Mouse (Mus musculus) small intestine, adult 2 months (tissue): Measurements from ENCODE around the gene Mrpl12. TPM values are rescaled to one million over a fixed set of nuclear protein-coding genes. Genes with fewer than 3 reads are reported as not detected.

Experiments used
- H3K27ac ChIP-seq: fragments of 200-500 bp; 2 replicates; pipeline ENCODE4 v1.5.1; 2012; ENCODE audit warnings: low read depth, low read length, control low read depth, inconsistent platforms; ENCODE audit not compliant: insufficient read depth
- H3K27me3 ChIP-seq: fragments of 200-500 bp; 2 replicates; pipeline ENCODE4 v1.6.1; 2012; ENCODE audit warnings: mild to moderate bottlenecking, moderate library complexity, low read length, inconsistent platforms; ENCODE audit not compliant: control insufficient read depth, insufficient read depth
- H3K36me3 ChIP-seq: fragments of 200-500 bp; 2 replicates; pipeline ENCODE4 v1.6.1; 2012; ENCODE audit warnings: mild to moderate bottlenecking, low read length, control low read depth, inconsistent platforms; ENCODE audit not compliant: control insufficient read depth, insufficient read depth
- H3K4me1 ChIP-seq: fragments of 200-500 bp; 2 replicates; pipeline ENCODE4 v1.6.1; 2012; ENCODE audit warnings: low read length, inconsistent platforms, mixed read lengths; ENCODE audit not compliant: control insufficient read depth, insufficient read depth, insufficient read length
- H3K4me3 ChIP-seq: fragments of 200-500 bp; 2 replicates; pipeline ENCODE4 v1.5.1; 2012; ENCODE audit warnings: low read depth, mild to moderate bottlenecking, control low read depth, inconsistent platforms, low read length, moderate library complexity
- CTCF ChIP-seq: fragments of 200-500 bp; IDR thresholded peaks from 2 replicates; pipeline ENCODE4 v1.5.1; 2012; ENCODE audit warnings: low read depth, mild to moderate bottlenecking, control low read depth, inconsistent platforms, low read length, moderate library complexity, mixed read lengths; ENCODE audit not compliant: insufficient replicate concordance, insufficient read length; ENCODE audit errors: extremely low read depth
- POLR2A ChIP-seq: fragments of 200-500 bp; IDR thresholded peaks from 2 replicates; pipeline ENCODE4 v1.6.1; 2012; ENCODE audit warnings: low read depth, mild to moderate bottlenecking, control low read depth, inconsistent platforms, low read length, moderate library complexity
- WGBS: fragments of 180-500 bp; shearing (Covaris S2); methylation state at CpG from one replicate; pipeline ENCODE4 v1.1.7; 2018; 5-methylcytosine and 5-hydroxymethylcytosine counted together
- polyA plus RNA-seq: library from polyadenylated mRNA; depleted of rRNA; stranded (reverse); fragments of >200 nt; gene quantifications from 2 replicates; pipeline ENCODE4 v1.2.3, GENCODE M21; 2012

The Mrpl12 gene
- polyA plus RNA-seq, 1 experiment, result 155 TPM

DNA sequence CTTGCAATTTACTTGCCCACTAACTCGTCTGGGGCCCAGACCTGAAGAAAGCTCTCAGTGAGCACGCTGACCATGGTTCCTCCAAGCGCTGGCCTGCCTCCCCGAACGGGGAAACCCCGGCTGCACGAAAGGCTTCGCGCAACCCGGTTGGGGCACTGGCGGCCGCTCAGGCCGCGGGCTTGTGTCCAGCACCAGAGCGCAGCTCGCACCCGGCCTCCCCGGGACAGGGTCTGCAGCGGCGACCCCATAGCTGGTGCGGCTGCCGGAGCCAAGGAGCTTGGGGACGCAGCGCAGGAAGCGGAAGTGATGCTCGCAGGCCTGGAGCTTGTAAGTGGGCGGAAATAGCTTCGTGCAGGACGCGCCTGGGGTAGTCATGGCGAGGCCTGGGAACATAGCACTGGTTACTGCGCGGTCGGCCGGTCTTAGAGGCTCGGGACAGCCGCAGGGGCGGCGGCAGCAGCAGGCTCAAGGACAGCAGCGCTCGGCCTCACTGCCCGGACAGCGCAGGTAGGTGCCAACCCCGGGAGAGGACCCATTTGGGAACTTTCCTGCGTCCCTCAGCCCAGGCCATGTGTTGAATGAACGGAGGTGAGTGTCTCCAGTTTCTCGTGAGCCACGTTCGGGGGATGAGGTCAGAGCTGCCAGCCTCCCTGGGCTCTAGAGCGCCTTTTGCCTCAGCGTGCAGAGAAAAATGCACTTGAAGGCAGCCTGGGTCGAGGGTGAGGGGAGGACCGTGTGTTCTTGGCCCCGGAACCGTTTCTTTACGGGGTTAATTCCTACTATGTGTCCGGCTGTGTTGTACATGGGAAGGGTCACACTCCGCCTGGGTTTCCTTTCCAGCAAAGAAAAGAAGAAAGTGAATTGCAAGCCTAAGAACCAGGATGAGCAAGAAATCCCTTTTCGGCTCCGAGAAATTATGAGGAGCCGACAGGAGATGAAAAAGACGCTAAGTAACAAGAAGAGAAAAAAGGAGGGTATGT lies 26.4 kb upstream of the Mrpl12 start, which contains the start of the genes Oxld1 and Ccdc137:
Gene Oxld1, minus strand, starts transcription at position 297 of the 980 bp plus-strand sequence.
Gene Ccdc137, plus strand, starts transcription at position 344 of the 980 bp plus-strand sequence.
- Histone ChIP-seq H3K27me3 (no peaks in the 10 kb centered on the region), H3K27ac (peak within 1 kb of the TSS; percentile 65), H3K36me3 (peaks cover 13% of the 10 kb centered on the region), H3K4me1 (peaks cover 7% of the 10 kb centered on the region; the same call in 1 of the 2 replicates), H3K4me3 (peak within 1 kb of the TSS; percentile 83)
- TF ChIP-seq POLR2A (peak; percentile 76), CTCF (no peak)
- WGBS, result 3% methylated on average over 62 of the region's 62 CpGs

DNA sequence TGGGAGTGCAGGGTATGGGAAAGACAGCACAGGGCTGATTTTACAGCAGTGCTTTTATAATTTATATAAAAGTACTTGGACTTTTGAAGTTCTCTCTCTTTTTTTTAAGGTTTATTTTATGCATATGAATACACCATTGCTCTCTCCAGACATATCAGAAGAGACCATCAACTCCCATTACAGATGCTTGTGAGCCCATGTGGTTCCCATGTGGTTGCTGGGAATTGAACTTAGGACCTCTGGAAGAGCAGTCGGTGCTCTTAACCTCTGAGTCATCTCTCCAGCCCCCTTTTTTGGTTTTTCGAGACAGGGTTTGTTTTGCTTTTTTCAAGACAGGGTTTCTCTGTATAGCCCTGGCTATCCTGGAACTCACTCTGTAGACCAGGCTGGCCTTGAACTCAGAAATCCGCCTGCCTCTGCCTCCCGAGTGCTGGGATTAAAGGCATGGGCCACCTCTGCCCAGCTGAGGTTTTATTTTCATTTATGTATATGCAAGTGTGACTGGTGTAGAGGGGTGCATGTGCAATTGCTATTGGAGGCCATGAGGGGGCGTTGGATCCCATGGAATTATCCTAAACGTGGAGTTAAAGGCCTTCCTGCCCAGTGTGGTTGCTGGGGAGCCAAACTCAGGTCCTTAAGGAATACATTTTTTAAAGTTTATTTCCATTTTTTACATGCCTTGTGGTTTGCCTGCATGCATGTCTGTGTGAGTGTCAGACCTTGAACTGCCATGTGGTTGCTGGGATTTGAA lies 25.4 kb upstream of the Mrpl12 start:
- H3K4me1 ChIP-seq, result peaks cover 7% of the 10 kb centered on the region; the same call in 1 of the 2 replicates
- H3K36me3 ChIP-seq, result peaks cover 13% of the 10 kb centered on the region
- WGBS, result 42% methylated on average over 6 of the region's 6 CpGs
- TF ChIP-seq POLR2A (no peak), CTCF (peak; percentile 18; the same call in 1 of the 2 replicates)
- peak overlapping the region; percentile 83 for H3K4me3 ChIP-seq
- H3K27ac ChIP-seq, result no peak overlapping the region
- H3K27me3 ChIP-seq, result no peaks in the 10 kb centered on the region

DNA sequence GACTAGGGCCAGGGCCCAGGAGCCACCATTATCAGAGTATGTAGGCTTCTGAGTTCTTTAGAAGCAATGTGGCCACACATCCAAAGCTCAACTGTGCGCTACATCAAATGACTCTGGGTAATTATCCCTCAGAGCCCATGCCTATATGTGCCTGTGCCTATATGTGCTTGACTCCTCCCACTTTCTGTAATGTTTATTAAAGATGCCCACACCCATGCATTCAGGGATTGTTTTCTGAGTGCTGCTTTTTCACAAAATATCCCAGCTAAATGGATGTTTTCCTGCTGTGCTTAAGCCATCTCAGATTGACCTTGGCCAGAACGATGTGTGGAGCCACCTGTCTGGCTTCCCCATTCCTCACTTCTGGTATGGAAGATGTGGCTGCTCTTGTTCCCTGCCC lies 20.9 kb upstream of the Mrpl12 start:
- WGBS, result 87% methylated on average over 2 of the region's 2 CpGs
- H3K27ac ChIP-seq, result no peak overlapping the region

DNA sequence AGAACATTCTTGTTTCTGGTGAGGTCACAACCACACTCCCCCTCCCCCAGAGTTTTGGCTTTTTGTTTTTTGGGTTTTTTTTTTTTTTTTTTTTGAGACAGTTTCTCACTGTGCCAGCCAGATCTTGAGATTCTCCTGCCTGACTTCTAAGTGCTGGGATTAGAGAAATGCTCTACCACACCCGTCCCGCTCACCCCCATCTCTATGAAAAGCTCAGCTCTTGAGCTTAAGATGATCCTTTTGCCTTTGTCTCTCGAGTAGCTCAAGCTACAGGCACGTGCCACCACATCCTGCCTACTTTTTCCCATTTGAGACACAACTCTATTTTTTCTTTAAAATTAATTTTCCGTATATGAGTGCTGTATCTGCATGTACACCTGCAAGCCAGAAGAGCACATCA lies 20.0 kb upstream of the Mrpl12 start:
- TF ChIP-seq POLR2A (no peak), CTCF (no peak)
- Histone ChIP-seq H3K36me3 (peaks cover 13% of the 10 kb centered on the region), H3K27ac (no peak overlapping the region), H3K27me3 (no peaks in the 10 kb centered on the region), H3K4me1 (peaks cover 14% of the 10 kb centered on the region), H3K4me3 (no peak overlapping the region)
- WGBS, result 86% methylated on average over 5 of the region's 5 CpGs

More for the DNA sequence above, 20.9 kb upstream of the Mrpl12 start:
- H3K4me3 ChIP-seq, result no peak overlapping the region
- peaks cover 13% of the 10 kb centered on the region for H3K36me3 ChIP-seq
- peaks cover 12% of the 10 kb centered on the region for H3K4me1 ChIP-seq
- H3K27me3 ChIP-seq, result no peaks in the 10 kb centered on the region
- TF ChIP-seq POLR2A, result no peak
- no peak for TF ChIP-seq CTCF

DNA sequence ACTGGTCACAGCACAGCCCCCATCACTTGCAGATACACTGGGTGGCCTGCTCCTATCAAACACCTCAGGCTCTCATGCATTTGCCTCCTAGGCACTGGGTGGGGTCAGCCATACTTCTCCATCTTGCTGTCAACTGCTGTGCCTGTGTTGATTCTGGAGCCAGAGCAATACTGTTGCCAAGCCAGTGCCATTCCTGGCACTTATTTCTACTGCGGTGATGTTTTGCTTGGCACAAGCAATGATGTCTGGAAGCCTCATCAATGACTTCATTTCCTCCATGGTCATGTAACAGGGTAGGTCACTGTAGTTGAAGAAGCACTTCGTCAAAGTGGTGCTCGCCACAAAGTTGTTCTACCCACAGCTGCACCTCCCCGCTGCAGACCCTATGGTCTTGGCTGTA lies 18.9 kb upstream of the Mrpl12 start:
- H3K4me1 ChIP-seq, result peaks cover 14% of the 10 kb centered on the region
- no peaks in the 10 kb centered on the region for H3K27me3 ChIP-seq
- TF ChIP-seq POLR2A, result no peak
- TF ChIP-seq CTCF, result no peak
- WGBS, result 89% methylated on average over 4 of the region's 4 CpGs
- peaks cover 21% of the 10 kb centered on the region for H3K36me3 ChIP-seq
- H3K4me3 ChIP-seq, result no peak overlapping the region
- no peak overlapping the region for H3K27ac ChIP-seq

DNA sequence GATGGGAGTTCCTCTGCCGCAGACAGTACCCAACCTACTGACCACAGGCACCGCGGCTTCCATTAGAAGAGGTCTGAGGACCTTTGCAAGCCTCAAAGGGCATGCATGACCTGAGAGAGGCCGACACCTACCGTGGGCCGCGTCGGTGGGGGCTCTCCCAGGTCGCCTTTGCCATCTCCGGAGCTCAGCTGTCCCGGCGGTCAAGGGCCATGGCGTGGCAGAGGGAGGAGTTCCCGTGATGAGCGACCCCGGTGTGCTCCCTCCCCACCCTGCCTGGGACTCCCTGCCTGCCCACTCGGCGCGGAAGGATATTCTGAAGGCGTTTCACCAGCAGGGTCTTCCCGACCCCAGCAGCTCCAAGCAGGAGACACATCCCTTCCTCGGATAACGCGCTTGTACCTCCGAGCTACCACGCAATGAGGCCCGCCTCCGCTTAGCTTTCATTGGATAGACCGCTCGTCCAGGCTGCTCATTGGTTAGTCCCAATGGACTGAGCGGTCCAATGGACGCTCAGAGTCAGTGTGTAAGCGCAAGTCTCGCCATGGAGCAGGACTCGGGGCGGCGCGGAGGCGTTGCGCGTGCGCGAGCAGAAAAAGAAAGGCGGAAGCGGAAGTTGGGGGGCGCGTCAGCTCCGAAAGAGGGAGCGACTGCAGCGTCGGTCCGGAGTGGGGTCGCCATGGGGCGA lies 17.2 kb upstream of the Mrpl12 start, which contains the start of gene Arl16:
Gene Arl16, minus strand, starts transcription at position 557 of the 685 bp plus-strand sequence.
- Histone ChIP-seq H3K27me3 (no peaks in the 10 kb centered on the region), H3K4me3 (peak within 1 kb of the TSS; percentile 90), H3K27ac (peak within 1 kb of the TSS; percentile 26), H3K4me1 (peaks cover 14% of the 10 kb centered on the region), H3K36me3 (peaks cover 29% of the 10 kb centered on the region)
- TF ChIP-seq POLR2A (peak; percentile 74), CTCF (no peak)
- WGBS, result under 1% methylated on average over 54 of the region's 54 CpGs
